Mouse (Mus musculus) embryonic facial prominence, embryonic 14.5 days (tissue): Measurements from ENCODE around the gene Scaper. TPM values are rescaled to one million over a fixed set of nuclear protein-coding genes. Genes with fewer than 3 reads are reported as not detected.
A peak's percentile ranks its signal among the peaks of the same experiment; 100 is the strongest.

Source experiments
- ATAC-seq: fragments of 200-750 bp; cut with Nextera tagmentation; 2 replicates; pipeline ENCODE4 v1.8.0; 2017; ENCODE audit warnings: low read depth, moderate number of reproducible peaks, moderate TSS enrichment
- DNase-seq: peaks from one replicate; pipeline ENCODE4 v3.0.0-alpha.2; 2015; ENCODE audit warnings: low spot score
- H3K27ac ChIP-seq: fragments of 300-500 bp; sonication (generic); replicated peaks from 2 replicates; pipeline ENCODE4 v1.5.1; 2014; ENCODE audit warnings: low read depth, mild to moderate bottlenecking, low read length, moderate library complexity
- H3K27me3 ChIP-seq: fragments of 300-500 bp; sonication (generic); replicated peaks from 2 replicates; pipeline ENCODE4 v1.6.1; 2014; ENCODE audit warnings: low read length; ENCODE audit not compliant: control insufficient read depth, insufficient read depth
- H3K36me3 ChIP-seq: fragments of 300-500 bp; sonication (generic); 2 replicates; pipeline ENCODE4 v1.6.1; 2014; ENCODE audit warnings: low read length, mixed read lengths; ENCODE audit not compliant: control insufficient read depth, insufficient read depth
- H3K4me1 ChIP-seq: fragments of 300-500 bp; sonication (generic); 2 replicates; pipeline ENCODE4 v1.6.1; 2014; ENCODE audit warnings: antibody characterized with exemption, low read length; ENCODE audit not compliant: control insufficient read depth, insufficient read depth
- H3K4me2 ChIP-seq: fragments of 300-500 bp; sonication (generic); 2 replicates; pipeline ENCODE4 v1.6.1; 2014; ENCODE audit warnings: low read depth, mild to moderate bottlenecking, low read length, moderate library complexity, mixed read lengths
- H3K4me3 ChIP-seq: fragments of 300-500 bp; sonication (generic); 2 replicates; pipeline ENCODE4 v1.5.1; 2014; ENCODE audit warnings: low read depth, mild to moderate bottlenecking, low read length
- H3K9ac ChIP-seq: fragments of 300-500 bp; sonication (generic); 2 replicates; pipeline ENCODE4 v1.6.1; 2014; ENCODE audit warnings: low read depth, mild to moderate bottlenecking, low read length, moderate library complexity, mixed read lengths
- H3K9me3 ChIP-seq: fragments of 300-500 bp; sonication (generic); 2 replicates; pipeline ENCODE4 v1.6.1; 2016; ENCODE audit warnings: low read length; ENCODE audit not compliant: control insufficient read depth
- WGBS: fragments of 180-500 bp; shearing (Covaris S2); extraction: QIAGEN DNeasy Blood & Tissue Kit; methylation state at CpG from one replicate; pipeline ENCODE4 v1.1.7; 2014; 5-methylcytosine and 5-hydroxymethylcytosine counted together
- polyA plus RNA-seq: library from polyadenylated mRNA; unstranded; fragments of >200 nt; fragmentation: Nextera tagmentation; extraction: Ambion mirVana; gene quantifications from 2 replicates; pipeline ENCODE4 v1.2.1, GENCODE M21; 2014

Gene Scaper
- polyA plus RNA-seq, 1 experiment from 2014 or later = 12.2 TPM

GRCm38 (mm10) chr9:55511521-55511993, 426.4 kb downstream of the Scaper start:
- H3K27me3 ChIP-seq = no peaks in the 10 kb centered on the region
- peak overlapping the region; percentile 95 for H3K9ac ChIP-seq
- H3K4me1 ChIP-seq = 0 out of 2 replicates have a peak, but pooled peaks cover 6% of the 10 kb centered on the region
- peak overlapping the region; percentile 75 for H3K4me2 ChIP-seq
- H3K27ac ChIP-seq = peak overlapping the region; percentile 85
- peak; percentile 70 for ATAC-seq
- H3K36me3 ChIP-seq = no peaks in the 10 kb centered on the region
- 4% methylated on average over 28 of the region's 32 CpGs for WGBS
- DNase-seq = peak; percentile 69
- no peaks in the 10 kb centered on the region for H3K9me3 ChIP-seq
- H3K4me3 ChIP-seq = peak overlapping the region; percentile 95

- H3K4me2 ChIP-seq = peak overlapping the region; percentile 75
- H3K27ac ChIP-seq = no peak overlapping the region
- H3K36me3 ChIP-seq = no peaks in the 10 kb centered on the region
- DNase-seq (no peak), ATAC-seq (no peak)
- no peaks in the 10 kb centered on the region for H3K9me3 ChIP-seq
- peak overlapping the region; percentile 95 for H3K9ac ChIP-seq
- 0 out of 2 replicates have a peak, but pooled peaks cover 6% of the 10 kb centered on the region for H3K4me1 ChIP-seq
- H3K4me3 ChIP-seq = peak overlapping the region; percentile 95
- 78% methylated on average over 10 of the region's 10 CpGs for WGBS
- no peaks in the 10 kb centered on the region for H3K27me3 ChIP-seq
These were observed 427.2 kb downstream of the Scaper start for GRCm38 (mm10) chr9:55510651-55511235.

- no peaks in the 10 kb centered on the region for H3K27me3 ChIP-seq
- no peak for ATAC-seq
- H3K9ac ChIP-seq = no peak overlapping the region
- DNase-seq = no peak
- 89% methylated on average over 1 of the region's 1 CpGs for WGBS
- no peak overlapping the region for H3K27ac ChIP-seq
- no peak overlapping the region for H3K4me3 ChIP-seq
- H3K9me3 ChIP-seq = no peaks in the 10 kb centered on the region
- no peaks in the 10 kb centered on the region for H3K36me3 ChIP-seq
- H3K4me2 ChIP-seq = no peak overlapping the region
- H3K4me1 ChIP-seq = 0 out of 2 replicates have a peak, but pooled peaks cover 6% of the 10 kb centered on the region
These were observed 428.2 kb downstream of the Scaper start for GRCm38 (mm10) chr9:55509731-55510130.

- H3K4me2 ChIP-seq = no peak overlapping the region
- H3K36me3 ChIP-seq = no peaks in the 10 kb centered on the region
- DNase-seq (no peak), ATAC-seq (no peak)
- H3K27ac ChIP-seq = no peak overlapping the region
- H3K27me3 ChIP-seq = no peaks in the 10 kb centered on the region
- H3K4me1 ChIP-seq = 0 out of 2 replicates have a peak, but pooled peaks cover 6% of the 10 kb centered on the region
- 81% methylated on average over 4 of the region's 4 CpGs for WGBS
- H3K9me3 ChIP-seq = no peaks in the 10 kb centered on the region
- no peak overlapping the region for H3K9ac ChIP-seq
- H3K4me3 ChIP-seq = no peak overlapping the region
These were observed 429.2 kb downstream of the Scaper start for GRCm38 (mm10) chr9:55508701-55509100.

GRCm38 (mm10) chr9:55507922-55508321, 430.0 kb downstream of the Scaper start:
- H3K4me3 ChIP-seq = no peak overlapping the region
- H3K27ac ChIP-seq = no peak overlapping the region
- WGBS = 85% methylated on average over 3 of the region's 3 CpGs
- no peaks in the 10 kb centered on the region for H3K9me3 ChIP-seq
- no peaks in the 10 kb centered on the region for H3K36me3 ChIP-seq
- H3K4me2 ChIP-seq = no peak overlapping the region
- 0 out of 2 replicates have a peak, but pooled peaks cover 6% of the 10 kb centered on the region for H3K4me1 ChIP-seq
- DNase-seq (no peak), ATAC-seq (no peak)
- no peak overlapping the region; the same call in 1 of the 2 replicates for H3K9ac ChIP-seq
- H3K27me3 ChIP-seq = no peaks in the 10 kb centered on the region

Other genes with a start within 250 kb of the Scaper start
- not detected in 2 replicates for gene 4930563M21Rik, start 72.4 kb upstream of the Scaper start, polyA plus RNA-seq
- 250 and 274 TPM in 2 replicates for gene Rcn2, start 103.7 kb upstream of the Scaper start, polyA plus RNA-seq
- gene Pstpip1, start 151.8 kb upstream of the Scaper start, polyA plus RNA-seq = 2.1 and 3.4 TPM in 2 replicates
- gene Tspan3, start 227.4 kb upstream of the Scaper start, polyA plus RNA-seq = 509 and 543 TPM in 2 replicates